Mouse (Mus musculus): ENCODE results near the gene Olfr916. TPM values are rescaled to one million over a fixed set of nuclear protein-coding genes. Genes with fewer than 3 reads are reported as not detected.

The Olfr916 gene
- total RNA-seq (2021) (not detected), polyA plus RNA-seq (2012; rRNA removed) (not detected in 2 replicates)
- long read RNA-seq, result 0 reads

DNA sequence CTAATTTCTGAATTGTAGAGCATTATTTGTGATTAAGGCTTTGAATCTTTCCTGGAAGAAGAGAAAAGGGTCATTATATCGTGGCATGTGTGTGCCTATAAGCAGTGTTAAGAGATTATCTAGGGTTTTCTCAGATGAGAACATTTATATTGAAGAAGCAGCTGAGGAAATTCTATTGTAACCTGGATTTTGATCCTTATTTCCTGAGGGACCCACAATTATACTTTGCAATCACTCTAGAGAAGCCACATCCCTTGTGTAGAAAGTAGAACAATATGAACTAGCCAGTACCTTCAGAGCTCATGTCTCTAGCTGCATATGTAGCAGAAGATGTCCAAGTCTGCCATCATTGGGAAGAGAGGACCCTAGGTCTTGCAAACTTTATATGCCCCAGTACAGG, at the start of gene Olfr916:
Gene Olfr916 (minus strand): TSS at position 101 of the 400 bp plus-strand sequence.
- DNase-seq, result no peak
- H3K36me3 ChIP-seq (ENCODE audit: control insufficient read depth, insufficient read depth, low read length), result no peaks in the 10 kb centered on the region
- WGBS, result 30% methylated on average over 1 of the region's 1 CpGs
- H3K4me3 ChIP-seq, result no peak within 1 kb of the TSS
- H3K79me2 ChIP-seq (replicated peaks; ENCODE audit: control insufficient read depth, insufficient read depth, low read length), result no peaks in the 10 kb centered on the region
- H3K27me3 ChIP-seq (ENCODE audit: control insufficient read depth, insufficient read depth, low read length), result no peaks in the 10 kb centered on the region
- no peak for TF ChIP-seq POLR2A (IDR thresholded peaks at IDR 0.05; ENCODE audit: insufficient read depth, low read depth, low read length)
- TF ChIP-seq EP300 (IDR thresholded peaks at IDR 0.05; ENCODE audit: insufficient read depth, low read depth, low read length), result no peak
- TF ChIP-seq CTCF (IDR thresholded peaks at IDR 0.05), result no peak
- no peak within 1 kb of the TSS for H3K9ac ChIP-seq (ENCODE audit: low read depth, low read length)
- intact Hi-C loops (cut with DNase I), result no loop called here
- H3K4me1 ChIP-seq (ENCODE audit: control insufficient read depth, insufficient read depth, low read length), result no peaks in the 10 kb centered on the region
- H3K27ac ChIP-seq, result no peak within 1 kb of the TSS

DNA sequence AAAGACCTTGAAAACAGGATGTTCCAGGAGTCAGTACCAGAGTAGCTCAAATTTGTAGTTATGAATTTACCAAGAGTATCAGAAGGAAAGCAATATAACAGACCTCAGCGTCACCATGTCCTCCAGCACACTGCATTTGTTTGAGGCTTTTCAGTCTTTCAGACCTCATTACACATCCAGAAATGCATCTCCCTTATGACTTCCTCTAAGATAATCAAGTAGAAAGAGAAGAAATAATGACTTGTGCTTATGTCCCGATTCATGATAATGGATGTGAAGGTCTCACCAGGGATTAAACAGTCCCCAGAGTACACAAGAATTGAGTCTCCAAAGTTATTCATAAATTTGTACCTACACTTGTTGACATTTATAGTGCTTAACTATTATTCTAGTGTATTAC, 14.8 kb upstream of the Olfr916 start, which contains the start of gene Olfr918:
Gene Olfr918 (minus strand): TSS at position 101 of the 400 bp plus-strand sequence.
- no peaks in the 10 kb centered on the region for H3K79me2 ChIP-seq (replicated peaks; ENCODE audit: control insufficient read depth, insufficient read depth, low read length)
- H3K27ac ChIP-seq, result no peak within 1 kb of the TSS
- 73% methylated on average over 2 of the region's 2 CpGs for WGBS
- no peaks in the 10 kb centered on the region for H3K36me3 ChIP-seq (ENCODE audit: control insufficient read depth, insufficient read depth, low read length)
- no peak for DNase-seq
- no peak within 1 kb of the TSS for H3K9ac ChIP-seq (ENCODE audit: low read depth, low read length)
- H3K4me1 ChIP-seq (ENCODE audit: control insufficient read depth, insufficient read depth, low read length), result no peaks in the 10 kb centered on the region
- no peak for TF ChIP-seq CTCF (IDR thresholded peaks at IDR 0.05)
- no peak for TF ChIP-seq EP300 (IDR thresholded peaks at IDR 0.05; ENCODE audit: insufficient read depth, low read depth, low read length)
- TF ChIP-seq POLR2A (IDR thresholded peaks at IDR 0.05; ENCODE audit: insufficient read depth, low read depth, low read length), result no peak
- no peaks in the 10 kb centered on the region for H3K27me3 ChIP-seq (ENCODE audit: control insufficient read depth, insufficient read depth, low read length)
- H3K4me3 ChIP-seq, result no peak within 1 kb of the TSS
- intact Hi-C loops (cut with DNase I), result no loop called here

DNA sequence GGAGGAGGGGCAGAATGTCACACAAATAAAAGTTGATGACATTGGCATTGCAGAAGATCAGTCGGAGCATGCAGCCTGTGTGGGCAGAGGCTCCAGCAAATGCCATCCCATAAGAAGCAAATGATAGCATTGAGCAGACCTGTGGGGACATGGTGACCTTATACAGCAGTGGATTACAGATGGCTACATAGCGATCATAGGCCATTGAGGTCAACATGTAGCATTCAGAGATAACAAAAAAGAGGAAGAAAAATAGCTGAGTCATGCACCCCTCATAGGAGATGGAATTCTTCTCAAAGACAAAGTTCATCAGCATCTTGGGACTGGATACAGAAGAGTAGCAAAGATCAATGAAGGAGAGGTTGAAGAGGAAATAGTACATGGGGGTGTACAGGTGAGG, 13.2 kb upstream of the Olfr916 start:
- intact Hi-C loops (cut with DNase I), result no loop called here
- 66% methylated on average over 2 of the region's 2 CpGs for WGBS
- Histone ChIP-seq H3K27me3 (ENCODE audit: control insufficient read depth, insufficient read depth, low read length) (no peaks in the 10 kb centered on the region), H3K79me2 (replicated peaks; ENCODE audit: control insufficient read depth, insufficient read depth, low read length) (no peaks in the 10 kb centered on the region), H3K4me3 (no peak overlapping the region), H3K9ac (ENCODE audit: low read depth, low read length) (no peak overlapping the region), H3K36me3 (ENCODE audit: control insufficient read depth, insufficient read depth, low read length) (no peaks in the 10 kb centered on the region), H3K4me1 (ENCODE audit: control insufficient read depth, insufficient read depth, low read length) (no peaks in the 10 kb centered on the region), H3K27ac (no peak overlapping the region)
- DNase-seq, result no peak
- TF ChIP-seq CTCF (IDR thresholded peaks at IDR 0.05), result no peak
- no peak for TF ChIP-seq EP300 (IDR thresholded peaks at IDR 0.05; ENCODE audit: insufficient read depth, low read depth, low read length)
- TF ChIP-seq POLR2A (IDR thresholded peaks at IDR 0.05; ENCODE audit: insufficient read depth, low read depth, low read length), result no peak

DNA sequence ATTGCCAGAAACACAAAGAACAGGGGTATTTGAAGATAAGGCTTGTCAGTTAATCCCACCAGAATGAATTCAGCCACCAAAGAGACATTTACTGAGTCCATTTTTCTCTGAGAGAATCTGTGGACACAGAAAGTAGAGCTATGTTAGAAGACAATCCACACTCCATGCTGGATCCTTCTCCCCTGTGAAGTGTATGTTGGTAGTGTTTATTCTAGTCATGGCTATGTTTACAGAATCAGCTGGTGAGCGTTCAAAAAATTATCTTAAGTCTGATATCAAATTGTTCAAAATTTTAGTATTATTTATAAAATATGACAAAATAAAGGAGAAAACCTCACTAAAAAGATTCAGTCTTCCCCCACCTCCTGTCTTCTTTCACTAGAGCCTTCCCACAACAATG, 6.1 kb upstream of the Olfr916 start, which contains the start of gene Olfr917:
Gene Olfr917 (minus strand): TSS at position 101 of the 400 bp plus-strand sequence.
- Histone ChIP-seq H3K9ac (ENCODE audit: low read depth, low read length) (no peak within 1 kb of the TSS), H3K79me2 (replicated peaks; ENCODE audit: control insufficient read depth, insufficient read depth, low read length) (no peaks in the 10 kb centered on the region), H3K4me3 (no peak within 1 kb of the TSS), H3K36me3 (ENCODE audit: control insufficient read depth, insufficient read depth, low read length) (no peaks in the 10 kb centered on the region), H3K27me3 (ENCODE audit: control insufficient read depth, insufficient read depth, low read length) (no peaks in the 10 kb centered on the region), H3K4me1 (ENCODE audit: control insufficient read depth, insufficient read depth, low read length) (no peaks in the 10 kb centered on the region), H3K27ac (no peak within 1 kb of the TSS)
- no peak for DNase-seq
- intact Hi-C loops (cut with DNase I), result no loop called here
- 80% methylated on average over 1 of the region's 1 CpGs for WGBS
- TF ChIP-seq CTCF (IDR thresholded peaks at IDR 0.05) (no peak), POLR2A (IDR thresholded peaks at IDR 0.05; ENCODE audit: insufficient read depth, low read depth, low read length) (no peak), EP300 (IDR thresholded peaks at IDR 0.05; ENCODE audit: insufficient read depth, low read depth, low read length) (no peak)

DNA sequence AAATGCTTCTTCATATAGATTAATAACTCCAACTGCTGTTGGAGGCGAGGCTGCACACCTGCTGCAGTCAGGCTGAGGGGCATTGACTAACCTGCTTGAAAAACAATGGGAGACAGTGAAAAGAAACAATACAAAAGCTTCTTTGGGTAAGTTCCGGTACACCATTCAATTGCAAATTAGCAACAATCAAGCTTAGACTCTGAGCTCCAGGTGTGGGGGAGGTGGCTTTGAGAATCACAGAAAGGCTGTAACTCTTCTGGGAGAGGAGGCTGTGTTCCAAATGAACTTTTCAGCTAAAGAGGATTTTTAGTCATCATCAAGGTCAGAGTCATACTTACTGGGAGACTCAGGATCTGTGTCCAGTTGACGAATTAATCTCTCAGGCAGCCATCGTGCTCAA, 27.3 kb downstream of the Olfr916 start:
- Histone ChIP-seq H3K4me1 (ENCODE audit: control insufficient read depth, insufficient read depth, low read length) (no peaks in the 10 kb centered on the region), H3K4me3 (no peak overlapping the region)
- intact Hi-C loops (cut with DNase I), result no loop called here

More for the DNA sequence above, 27.3 kb downstream of the Olfr916 start:
- no peaks in the 10 kb centered on the region for H3K36me3 ChIP-seq (ENCODE audit: control insufficient read depth, insufficient read depth, low read length)
- no peaks in the 10 kb centered on the region for H3K79me2 ChIP-seq (replicated peaks; ENCODE audit: control insufficient read depth, insufficient read depth, low read length)
- no peak for DNase-seq
- TF ChIP-seq EP300 (IDR thresholded peaks at IDR 0.05; ENCODE audit: insufficient read depth, low read depth, low read length), result no peak
- no peak for TF ChIP-seq CTCF (IDR thresholded peaks at IDR 0.05)
- no peak for TF ChIP-seq POLR2A (IDR thresholded peaks at IDR 0.05; ENCODE audit: insufficient read depth, low read depth, low read length)
- no peak overlapping the region for H3K9ac ChIP-seq (ENCODE audit: low read depth, low read length)
- 71% methylated on average over 4 of the region's 4 CpGs for WGBS
- H3K27ac ChIP-seq, result no peak overlapping the region
- no peaks in the 10 kb centered on the region for H3K27me3 ChIP-seq (ENCODE audit: control insufficient read depth, insufficient read depth, low read length)

Other genes starting within 250 kb of the Olfr916 start
- gene Olfr901, start 230.4 kb downstream of the Olfr916 start, total RNA-seq (2021), result not detected
- gene Olfr901, start 230.4 kb downstream of the Olfr916 start, polyA plus RNA-seq (2012; rRNA removed), result not detected in 2 replicates
- not detected for gene Olfr902, start 212.2 kb downstream of the Olfr916 start, total RNA-seq (2021)
- gene Olfr902, start 212.2 kb downstream of the Olfr916 start, polyA plus RNA-seq (2012; rRNA removed), result not detected in 2 replicates
- not detected for gene Olfr904, start 196.7 kb downstream of the Olfr916 start, total RNA-seq (2021)
- not detected in 2 replicates for gene Olfr904, start 196.7 kb downstream of the Olfr916 start, polyA plus RNA-seq (2012; rRNA removed)
- gene Olfr905, start 188.8 kb downstream of the Olfr916 start, total RNA-seq (2021), result not detected
- gene Olfr905, start 188.8 kb downstream of the Olfr916 start, polyA plus RNA-seq (2012; rRNA removed), result not detected in 2 replicates
- not detected for gene Olfr906, start 172.8 kb downstream of the Olfr916 start, total RNA-seq (2021)
- not detected in 2 replicates for gene Olfr906, start 172.8 kb downstream of the Olfr916 start, polyA plus RNA-seq (2012; rRNA removed)
- gene Olfr907, start 164.1 kb downstream of the Olfr916 start, total RNA-seq (2021), result not detected
- gene Olfr907, start 164.1 kb downstream of the Olfr916 start, polyA plus RNA-seq (2012; rRNA removed), result not detected in 2 replicates
- not detected for gene Olfr911-ps1, start 138.3 kb downstream of the Olfr916 start, total RNA-seq (2021)
- not detected in 2 replicates for gene Olfr911-ps1, start 138.3 kb downstream of the Olfr916 start, polyA plus RNA-seq (2012; rRNA removed)
- gene Olfr910, start 122.0 kb downstream of the Olfr916 start, total RNA-seq (2021), result not detected
- not detected in 2 replicates for gene Olfr910, start 122.0 kb downstream of the Olfr916 start, polyA plus RNA-seq (2012; rRNA removed)
- not detected for gene Olfr912, start 79.7 kb downstream of the Olfr916 start, total RNA-seq (2021)
- gene Olfr912, start 79.7 kb downstream of the Olfr916 start, polyA plus RNA-seq (2012; rRNA removed), result not detected in 2 replicates
- gene Olfr913, start 67.1 kb downstream of the Olfr916 start, total RNA-seq (2021), result not detected
- gene Olfr913, start 67.1 kb downstream of the Olfr916 start, polyA plus RNA-seq (2012; rRNA removed), result not detected in 2 replicates
- not detected for gene Olfr914, start 54.8 kb downstream of the Olfr916 start, total RNA-seq (2021)
- gene Olfr914, start 54.8 kb downstream of the Olfr916 start, polyA plus RNA-seq (2012; rRNA removed), result not detected in 2 replicates
- gene Olfr917, start 6.0 kb upstream of the Olfr916 start, total RNA-seq (2021), result not detected
- gene Olfr917, start 6.0 kb upstream of the Olfr916 start, polyA plus RNA-seq (2012; rRNA removed), result not detected in 2 replicates
- not detected for gene Olfr918, start 14.7 kb upstream of the Olfr916 start, total RNA-seq (2021)
- gene Olfr918, start 14.7 kb upstream of the Olfr916 start, polyA plus RNA-seq (2012; rRNA removed), result not detected in 2 replicates
- gene Olfr919, start 43.8 kb upstream of the Olfr916 start, total RNA-seq (2021), result not detected
- gene Olfr919, start 43.8 kb upstream of the Olfr916 start, polyA plus RNA-seq (2012; rRNA removed), result not detected in 2 replicates
- 10 to 100 TPM; 24.8 to 31.6 TPM for gene Vwa5a, start 58.4 kb upstream of the Olfr916 start, total RNA-seq (2021)
- gene Vwa5a, start 58.4 kb upstream of the Olfr916 start, polyA plus RNA-seq (2012; rRNA removed), result 13.3 and 27.1 TPM in 2 replicates
- under 1 TPM in 1 of 2 experiments, not detected in 1; 0.05 TPM for gene Olfr920, start 92.4 kb upstream of the Olfr916 start, total RNA-seq (2021)
- gene Olfr920, start 92.4 kb upstream of the Olfr916 start, polyA plus RNA-seq (2012; rRNA removed), result 0.06 and 0.12 TPM in 2 replicates
- not detected for gene Olfr921, start 113.2 kb upstream of the Olfr916 start, total RNA-seq (2021)
- not detected in 2 replicates for gene Olfr921, start 113.2 kb upstream of the Olfr916 start, polyA plus RNA-seq (2012; rRNA removed)
- not detected for gene Olfr922, start 154.7 kb upstream of the Olfr916 start, total RNA-seq (2021)
- not detected in 2 replicates for gene Olfr922, start 154.7 kb upstream of the Olfr916 start, polyA plus RNA-seq (2012; rRNA removed)
- not detected for gene Olfr923, start 166.7 kb upstream of the Olfr916 start, total RNA-seq (2021)
- gene Olfr923, start 166.7 kb upstream of the Olfr916 start, polyA plus RNA-seq (2012; rRNA removed), result not detected in 2 replicates
- not detected for gene Olfr924, start 184.6 kb upstream of the Olfr916 start, total RNA-seq (2021)
- not detected in 2 replicates for gene Olfr924, start 184.6 kb upstream of the Olfr916 start, polyA plus RNA-seq (2012; rRNA removed)
- not detected for gene Olfr26, start 195.2 kb upstream of the Olfr916 start, total RNA-seq (2021)
- 0.18 TPM in 1 of 2 replicates, not detected in the other for gene Olfr26, start 195.2 kb upstream of the Olfr916 start, polyA plus RNA-seq (2012; rRNA removed)
- gene Olfr926, start 217.3 kb upstream of the Olfr916 start, total RNA-seq (2021), result not detected
- not detected in 2 replicates for gene Olfr926, start 217.3 kb upstream of the Olfr916 start, polyA plus RNA-seq (2012; rRNA removed)